Mouse (Mus musculus) neural tube, embryonic 12.5 days (tissue): ENCODE measurements around the gene Uchl5. TPM values are rescaled to one million over a fixed set of nuclear protein-coding genes. Genes with fewer than 3 reads are reported as not detected.

Source experiments
- ATAC-seq: fragments of 200-750 bp; cut with Nextera tagmentation; 2 replicates; pipeline ENCODE4 v1.8.0; 2017; ENCODE audit warnings: low read depth, mild to moderate bottlenecking, moderate TSS enrichment, moderate library complexity; ENCODE audit not compliant: low FRiP score
- H3K27ac ChIP-seq: fragments of 300-500 bp; sonication (generic); 2 replicates; pipeline ENCODE4 v1.5.1; 2016
- H3K27me3 ChIP-seq: fragments of 300-500 bp; sonication (generic); replicated peaks from 2 replicates; pipeline ENCODE4 v1.6.1; 2016; ENCODE audit warnings: mild to moderate bottlenecking
- H3K36me3 ChIP-seq: fragments of 300-500 bp; sonication (generic); 2 replicates; pipeline ENCODE4 v1.6.1; 2016; ENCODE audit warnings: mild to moderate bottlenecking
- H3K4me1 ChIP-seq: fragments of 300-500 bp; sonication (generic); 2 replicates; pipeline ENCODE4 v1.6.1; 2016
- H3K4me2 ChIP-seq: fragments of 300-500 bp; sonication (generic); replicated peaks from 2 replicates; pipeline ENCODE4 v1.6.1; 2016; ENCODE audit warnings: mild to moderate bottlenecking
- H3K4me3 ChIP-seq: fragments of 300-500 bp; sonication (generic); 2 replicates; pipeline ENCODE4 v1.5.1; 2016
- H3K9ac ChIP-seq: fragments of 300-500 bp; sonication (generic); 2 replicates; pipeline ENCODE4 v1.6.1; 2016; ENCODE audit warnings: mild to moderate bottlenecking
- H3K9me3 ChIP-seq: fragments of 300-500 bp; sonication (generic); 2 replicates; pipeline ENCODE4 v1.6.1; 2016; ENCODE audit warnings: mild to moderate bottlenecking
- WGBS: fragments of 180-500 bp; shearing (Covaris S2); methylation state at CpG from one replicate; pipeline ENCODE4 v1.1.7; 2016; 5-methylcytosine and 5-hydroxymethylcytosine counted together
- polyA plus RNA-seq: library from polyadenylated mRNA; unstranded; fragments of >200 nt; fragmentation: Nextera tagmentation; extraction: Ambion mirVana; gene quantifications from 2 replicates; pipeline ENCODE4 v1.2.1, GENCODE M21; 2016

The Uchl5 gene
- polyA plus RNA-seq, 1 experiment from 2014 or later, result 77.7 TPM

DNA sequence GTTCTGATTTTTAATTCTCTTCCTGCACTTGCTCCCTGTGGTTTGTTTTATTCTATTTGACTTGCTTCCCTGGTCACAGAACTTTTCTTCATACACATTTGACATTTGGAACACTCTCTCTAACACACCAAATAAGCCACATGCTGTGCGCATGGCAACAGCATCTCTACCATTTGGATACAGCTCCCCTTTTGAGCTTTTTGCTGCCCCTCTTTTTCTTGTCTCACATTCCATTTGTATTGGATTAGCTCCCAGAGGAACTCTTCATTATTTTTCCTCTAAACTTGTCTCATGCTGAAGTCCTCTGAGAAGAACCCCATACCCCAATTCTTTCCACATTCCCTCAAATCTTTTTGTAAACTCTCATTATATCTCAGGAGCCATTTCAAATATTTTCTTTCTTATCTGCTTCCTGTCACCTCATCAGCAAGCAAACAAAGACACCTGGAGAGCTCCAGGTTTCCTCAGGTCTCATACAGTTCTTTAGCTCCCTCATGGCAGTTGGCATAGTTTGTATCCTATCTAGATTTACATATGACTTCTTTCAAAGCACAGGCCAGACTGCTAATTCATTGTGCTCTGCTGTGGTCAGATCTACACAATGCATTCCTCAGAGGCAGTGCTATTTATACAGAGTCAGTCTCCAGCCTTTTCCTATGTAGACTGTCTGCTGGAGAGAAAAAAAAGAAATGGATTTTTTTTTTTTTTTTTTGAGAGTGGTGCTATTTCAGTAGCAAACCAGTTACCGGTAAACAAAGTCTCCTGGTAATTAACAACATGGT is 43.2 kb downstream of the Uchl5 start:
- H3K9ac ChIP-seq, result no peak overlapping the region
- H3K4me3 ChIP-seq, result no peak overlapping the region
- no peaks in the 10 kb centered on the region for H3K4me1 ChIP-seq
- 0 out of 2 replicates have a peak, but pooled peaks have one; percentile 61 for ATAC-seq
- no peaks in the 10 kb centered on the region for H3K9me3 ChIP-seq
- H3K36me3 ChIP-seq, result no peaks in the 10 kb centered on the region
- no peak overlapping the region for H3K4me2 ChIP-seq
- no peaks in the 10 kb centered on the region for H3K27me3 ChIP-seq
- H3K27ac ChIP-seq, result no peak overlapping the region
- WGBS, result 65% methylated on average over 2 of the region's 2 CpGs

DNA sequence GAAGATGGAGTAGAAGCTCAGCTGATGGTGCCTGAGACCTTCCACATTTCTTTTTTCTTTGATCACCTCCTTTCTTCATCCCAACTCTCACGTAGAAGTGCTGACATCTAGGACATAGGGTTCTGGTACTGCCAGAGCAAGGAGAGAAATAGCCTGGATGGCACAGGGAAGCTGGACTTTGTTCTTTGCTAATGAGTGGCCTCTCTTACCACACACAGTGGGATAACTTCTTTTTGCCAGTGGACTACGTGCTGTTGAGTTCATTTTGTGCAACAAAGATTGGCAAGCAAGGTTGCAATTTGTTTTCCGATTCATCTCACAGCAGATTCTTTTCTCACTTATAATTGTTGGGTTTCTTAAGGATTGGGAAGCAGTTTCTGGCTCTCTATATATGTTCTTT is 45.6 kb downstream of the Uchl5 start:
- Histone ChIP-seq H3K36me3 (no peaks in the 10 kb centered on the region), H3K27me3 (no peaks in the 10 kb centered on the region), H3K27ac (no peak overlapping the region), H3K4me1 (no peaks in the 10 kb centered on the region), H3K9ac (no peak overlapping the region), H3K9me3 (no peaks in the 10 kb centered on the region), H3K4me2 (no peak overlapping the region), H3K4me3 (no peak overlapping the region)
- WGBS, result 93% methylated on average over 3 of the region's 3 CpGs
- ATAC-seq, result no peak

DNA sequence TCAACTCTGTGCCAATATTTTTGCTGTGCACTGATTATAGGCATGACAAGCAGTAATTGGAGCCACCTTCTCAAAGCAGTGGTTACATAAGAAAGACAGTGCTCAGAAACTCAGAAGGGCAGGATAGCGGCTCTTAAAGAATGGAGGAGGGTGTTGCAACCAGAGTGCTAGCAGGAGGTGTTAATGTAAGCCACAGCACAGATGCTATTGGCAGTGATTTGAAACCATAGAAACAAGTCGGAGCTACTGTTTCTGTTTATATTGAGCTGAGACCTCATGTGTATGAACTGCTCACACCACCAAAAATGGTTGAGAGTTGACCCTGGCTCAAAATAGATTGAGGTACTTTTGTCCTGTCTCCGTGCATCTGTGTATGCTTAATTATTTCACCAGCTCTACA is 53.6 kb downstream of the Uchl5 start:
- Histone ChIP-seq H3K9me3 (no peaks in the 10 kb centered on the region), H3K4me1 (no peaks in the 10 kb centered on the region), H3K27me3 (no peaks in the 10 kb centered on the region), H3K9ac (no peak overlapping the region), H3K27ac (no peak overlapping the region), H3K36me3 (no peaks in the 10 kb centered on the region), H3K4me3 (no peak overlapping the region), H3K4me2 (no peak overlapping the region)
- 80% methylated on average over 3 of the region's 3 CpGs for WGBS
- no peak for ATAC-seq

DNA sequence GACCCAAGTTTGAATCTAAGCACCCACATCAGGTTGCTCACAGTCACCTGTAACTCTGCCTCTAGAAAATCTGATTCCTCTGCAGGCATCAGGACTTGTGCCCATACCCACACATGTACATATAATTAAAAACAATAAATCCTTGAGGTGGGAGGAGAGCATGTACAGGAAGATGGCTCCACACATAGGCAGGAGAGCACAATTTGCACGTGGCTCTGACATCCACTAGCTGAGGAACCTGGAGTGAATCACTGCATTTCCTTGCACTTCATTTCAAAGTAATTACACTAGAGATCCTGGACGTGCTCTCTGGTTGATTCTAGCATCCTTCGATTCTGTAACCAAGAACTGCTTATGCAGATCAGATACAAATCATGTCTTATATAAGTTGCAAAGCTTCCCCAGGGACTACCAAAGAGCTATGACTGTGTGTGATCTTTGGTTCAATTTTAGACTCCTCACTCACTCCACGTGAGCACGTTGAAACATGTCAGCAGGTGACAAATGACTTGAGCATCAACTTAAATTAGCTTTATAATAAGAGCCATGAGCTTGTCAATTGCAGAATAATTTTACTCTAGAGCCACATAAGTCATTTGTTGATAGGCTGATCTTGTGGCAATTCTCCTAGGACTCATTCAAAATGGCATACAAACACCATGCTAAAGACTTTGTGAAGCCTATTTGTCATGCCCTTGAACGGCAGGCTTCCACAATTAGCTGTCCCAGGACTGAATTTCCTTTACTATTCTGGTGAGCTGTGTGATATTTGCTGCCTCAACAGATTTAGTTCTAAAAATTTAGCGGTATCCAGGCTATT is 59.5 kb downstream of the Uchl5 start:
- peaks cover 3% of the 10 kb centered on the region; the same call in 1 of the 2 replicates for H3K4me1 ChIP-seq
- no peaks in the 10 kb centered on the region for H3K9me3 ChIP-seq
- H3K4me2 ChIP-seq, result no peak overlapping the region
- no peaks in the 10 kb centered on the region for H3K27me3 ChIP-seq
- peak; percentile 84 for ATAC-seq
- no peak overlapping the region for H3K4me3 ChIP-seq
- H3K27ac ChIP-seq, result no peak overlapping the region
- no peaks in the 10 kb centered on the region for H3K36me3 ChIP-seq
- WGBS, result 41% methylated on average over 7 of the region's 7 CpGs
- H3K9ac ChIP-seq, result no peak overlapping the region

DNA sequence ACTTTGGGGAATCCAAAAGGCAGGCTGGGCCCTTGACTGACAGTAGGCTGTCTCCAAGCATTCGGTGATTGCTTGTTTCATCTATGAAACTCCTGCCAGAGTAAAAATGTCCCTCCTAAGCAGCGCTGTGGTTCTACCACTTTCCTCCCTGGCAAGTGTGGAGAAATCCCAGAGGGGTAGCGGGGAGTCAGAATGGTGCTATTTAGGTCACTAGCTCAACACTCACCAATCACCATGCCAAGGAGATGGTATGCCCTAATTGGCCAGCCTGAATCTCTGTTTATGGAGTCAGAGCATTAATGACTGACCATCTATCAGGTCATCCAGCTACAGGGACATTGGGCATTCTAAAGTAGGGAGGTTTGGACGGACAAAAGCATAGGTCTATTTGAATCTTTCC is 60.6 kb downstream of the Uchl5 start:
- Histone ChIP-seq H3K9me3 (no peaks in the 10 kb centered on the region), H3K27ac (no peak overlapping the region), H3K9ac (no peak overlapping the region), H3K27me3 (no peaks in the 10 kb centered on the region), H3K4me1 (peaks cover 3% of the 10 kb centered on the region; the same call in 1 of the 2 replicates), H3K36me3 (no peaks in the 10 kb centered on the region), H3K4me2 (no peak overlapping the region), H3K4me3 (no peak overlapping the region)
- 89% methylated on average over 4 of the region's 4 CpGs for WGBS
- ATAC-seq, result no peak

DNA sequence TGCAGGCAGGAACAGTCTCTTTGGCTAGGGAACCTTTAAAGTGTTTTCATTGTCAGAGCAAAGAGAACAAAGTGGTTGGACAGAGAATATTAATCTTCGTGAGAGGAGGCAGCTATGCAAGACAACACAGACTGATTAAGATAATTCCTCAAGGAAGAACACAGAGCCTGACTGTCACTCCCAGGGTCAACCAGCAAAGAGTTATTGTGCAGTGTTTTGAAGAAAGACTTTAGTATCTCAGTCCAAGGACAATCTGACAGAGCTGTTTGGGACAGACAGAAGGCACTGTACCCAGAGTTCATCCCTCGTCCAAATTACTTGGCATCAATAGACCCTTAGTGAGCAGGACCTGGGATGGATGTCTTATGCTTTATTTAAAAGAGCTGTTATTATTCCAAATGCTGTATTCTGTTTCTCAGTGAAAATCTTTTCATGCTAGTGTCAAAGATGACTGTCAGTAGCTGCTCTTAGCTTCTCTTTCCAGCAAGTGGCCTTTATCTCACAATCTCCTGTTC is 61.9 kb downstream of the Uchl5 start:
- 64% methylated on average over 2 of the region's 2 CpGs for WGBS
- no peaks in the 10 kb centered on the region for H3K36me3 ChIP-seq
- no peak for ATAC-seq
- no peak overlapping the region for H3K4me3 ChIP-seq
- peaks cover 3% of the 10 kb centered on the region; the same call in 1 of the 2 replicates for H3K4me1 ChIP-seq
- no peaks in the 10 kb centered on the region for H3K9me3 ChIP-seq
- no peak overlapping the region for H3K27ac ChIP-seq
- no peak overlapping the region for H3K4me2 ChIP-seq
- no peak overlapping the region for H3K9ac ChIP-seq
- H3K27me3 ChIP-seq, result no peaks in the 10 kb centered on the region

DNA sequence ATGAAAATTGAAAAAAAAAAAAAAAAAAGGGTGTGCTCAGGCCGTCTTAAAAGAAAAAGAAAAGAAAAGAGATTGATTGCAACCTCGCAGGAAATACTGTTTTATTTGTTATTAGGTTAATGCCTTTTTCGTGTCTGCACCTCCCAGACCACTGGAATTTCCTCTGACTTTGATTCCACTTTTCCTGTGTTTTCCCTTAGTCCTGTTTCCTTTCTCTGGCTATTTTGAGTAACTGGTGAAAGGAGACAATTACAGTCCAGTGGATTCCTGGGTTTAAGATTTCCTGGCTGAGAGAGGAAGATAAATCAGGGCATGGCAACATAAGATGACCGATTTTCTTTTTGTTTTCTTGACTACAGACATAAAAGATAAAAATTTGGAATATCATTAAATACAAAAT is 75.3 kb downstream of the Uchl5 start:
- no peak overlapping the region for H3K4me2 ChIP-seq
- no peak overlapping the region for H3K4me3 ChIP-seq
- no peaks in the 10 kb centered on the region for H3K36me3 ChIP-seq
- no peak overlapping the region for H3K27ac ChIP-seq
- H3K27me3 ChIP-seq, result no peaks in the 10 kb centered on the region
- no peaks in the 10 kb centered on the region for H3K9me3 ChIP-seq
- no peaks in the 10 kb centered on the region for H3K4me1 ChIP-seq
- ATAC-seq, result no peak
- H3K9ac ChIP-seq, result no peak overlapping the region
- WGBS, result 70% methylated on average over 4 of the region's 4 CpGs

DNA sequence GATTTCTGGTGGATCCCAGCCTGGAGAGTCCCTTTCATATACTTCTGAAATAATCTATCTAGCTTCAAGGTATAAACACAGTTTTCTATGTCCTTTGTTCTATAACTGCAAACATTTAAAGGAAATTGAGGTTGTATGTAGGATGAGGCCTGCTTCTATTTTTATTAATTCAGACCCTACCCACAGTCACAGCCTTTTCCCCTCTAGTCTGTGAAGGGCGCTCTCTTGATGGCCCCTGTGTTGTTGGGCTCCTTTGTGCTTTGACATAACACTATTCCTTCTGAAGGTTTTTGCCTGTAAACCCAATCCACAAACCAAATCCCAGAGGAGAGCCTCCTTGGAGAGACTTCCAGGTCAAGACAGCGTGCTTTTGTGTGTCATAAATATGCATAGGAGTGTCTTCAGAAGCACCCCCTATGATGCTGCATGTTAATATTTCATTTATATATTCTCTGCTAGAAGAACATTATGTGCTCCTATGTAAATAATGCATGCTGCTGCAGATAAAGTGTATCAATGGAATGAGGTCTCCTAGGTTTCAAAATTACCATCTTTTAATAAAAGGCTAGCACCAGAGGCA is 75.8 kb downstream of the Uchl5 start:
- Histone ChIP-seq H3K4me1 (no peaks in the 10 kb centered on the region), H3K9ac (no peak overlapping the region), H3K27ac (no peak overlapping the region), H3K36me3 (no peaks in the 10 kb centered on the region), H3K4me2 (no peak overlapping the region), H3K9me3 (no peaks in the 10 kb centered on the region), H3K27me3 (no peaks in the 10 kb centered on the region), H3K4me3 (no peak overlapping the region)
- WGBS, result 73% methylated on average over 2 of the region's 2 CpGs
- peak; percentile 48; the same call in 1 of the 2 replicates for ATAC-seq

DNA sequence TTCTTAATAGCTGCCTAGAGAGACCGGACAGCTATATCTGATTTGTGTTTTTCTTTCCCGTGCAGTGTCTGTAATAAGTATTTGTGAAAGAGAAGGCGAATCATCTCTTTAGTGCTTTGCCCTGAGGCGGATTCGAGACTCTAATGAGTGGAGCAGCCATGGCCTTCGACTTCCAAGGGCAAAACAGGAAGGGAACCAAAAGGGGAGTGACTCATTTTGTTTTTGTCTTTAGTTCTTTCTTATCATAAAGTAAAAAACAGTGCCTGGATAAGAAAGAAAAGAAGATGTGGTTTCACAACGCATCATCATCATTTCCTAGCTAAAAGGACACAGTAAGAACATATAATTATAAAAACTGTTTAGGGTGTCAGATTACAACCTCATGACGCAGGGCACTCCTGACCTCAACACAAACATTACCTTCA is 76.6 kb downstream of the Uchl5 start:
- H3K27ac ChIP-seq, result no peak overlapping the region
- 76% methylated on average over 8 of the region's 8 CpGs for WGBS
- H3K27me3 ChIP-seq, result no peaks in the 10 kb centered on the region
- no peaks in the 10 kb centered on the region for H3K36me3 ChIP-seq
- ATAC-seq, result 0 out of 2 replicates have a peak, but pooled peaks have one; percentile 50
- no peaks in the 10 kb centered on the region for H3K9me3 ChIP-seq
- H3K9ac ChIP-seq, result no peak overlapping the region
- no peak overlapping the region for H3K4me3 ChIP-seq
- H3K4me1 ChIP-seq, result no peaks in the 10 kb centered on the region
- H3K4me2 ChIP-seq, result no peak overlapping the region

DNA sequence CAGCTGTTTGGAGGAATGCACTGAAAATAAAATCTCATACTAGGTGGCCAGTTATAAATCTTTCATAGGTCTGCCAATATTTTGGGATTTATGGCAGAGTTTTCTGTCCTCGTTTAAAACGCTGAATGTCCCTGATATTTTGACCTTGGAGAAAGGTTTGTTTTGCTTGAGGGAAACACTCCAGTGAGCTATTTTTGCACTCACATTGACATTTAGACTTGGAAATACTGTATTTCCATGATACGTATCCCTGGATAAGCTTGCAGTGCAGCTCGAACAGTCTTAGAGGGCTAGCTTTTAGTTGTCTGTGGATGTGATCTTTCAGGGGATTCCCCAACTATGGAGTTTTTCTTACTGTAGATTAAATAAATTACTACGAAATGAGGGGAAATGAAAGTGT is 78.6 kb downstream of the Uchl5 start:
- WGBS, result 81% methylated on average over 5 of the region's 5 CpGs
- ATAC-seq, result no peak
- Histone ChIP-seq H3K9me3 (no peaks in the 10 kb centered on the region), H3K27me3 (no peaks in the 10 kb centered on the region), H3K4me2 (no peak overlapping the region), H3K27ac (no peak overlapping the region), H3K9ac (no peak overlapping the region), H3K4me1 (no peaks in the 10 kb centered on the region), H3K4me3 (no peak overlapping the region), H3K36me3 (no peaks in the 10 kb centered on the region)
